Mouse (Mus musculus) kidney, embryonic 14.5 days (tissue): Measurements from ENCODE around the gene Cramp1l. TPM values are rescaled to one million over a fixed set of nuclear protein-coding genes. Genes with fewer than 3 reads are reported as not detected.

ENCODE experiments used
- ATAC-seq: fragments of 200-750 bp; cut with Nextera tagmentation; 2 replicates; pipeline ENCODE4 v1.8.0; 2017; ENCODE audit warnings: moderate number of reproducible peaks, mild to moderate bottlenecking, moderate TSS enrichment, moderate library complexity; ENCODE audit not compliant: low FRiP score, low TSS enrichment
- H3K27ac ChIP-seq: fragments of 300-500 bp; sonication (generic); 2 replicates; pipeline ENCODE4 v1.5.1; 2014; ENCODE audit warnings: low read depth, mild to moderate bottlenecking, low read length, moderate library complexity, mixed read lengths
- H3K27me3 ChIP-seq: fragments of 300-500 bp; sonication (generic); 2 replicates; pipeline ENCODE4 v1.6.1; 2014; ENCODE audit warnings: mild to moderate bottlenecking, low read length; ENCODE audit not compliant: control insufficient read depth, insufficient read depth
- H3K36me3 ChIP-seq: fragments of 300-500 bp; sonication (generic); 2 replicates; pipeline ENCODE4 v1.6.1; 2014; ENCODE audit warnings: low read length, mixed read lengths; ENCODE audit not compliant: control insufficient read depth, insufficient read depth
- H3K4me1 ChIP-seq: fragments of 300-500 bp; sonication (generic); 2 replicates; pipeline ENCODE4 v1.6.1; 2014; ENCODE audit warnings: low read length, mixed read lengths; ENCODE audit not compliant: control insufficient read depth, insufficient read depth
- H3K4me2 ChIP-seq: fragments of 300-500 bp; sonication (generic); replicated peaks from 2 replicates; pipeline ENCODE4 v1.6.1; 2014; ENCODE audit warnings: low read depth, mild to moderate bottlenecking, low read length
- H3K4me3 ChIP-seq: fragments of 300-500 bp; sonication (generic); 2 replicates; pipeline ENCODE4 v1.5.1; 2014; ENCODE audit warnings: mild to moderate bottlenecking, low read length
- H3K9ac ChIP-seq: fragments of 300-500 bp; sonication (generic); 2 replicates; pipeline ENCODE4 v1.6.1; 2014; ENCODE audit warnings: low read depth, mild to moderate bottlenecking, low read length, moderate library complexity
- H3K9me3 ChIP-seq: fragments of 300-500 bp; sonication (generic); 2 replicates; pipeline ENCODE4 v1.6.1; 2016; ENCODE audit warnings: low read length; ENCODE audit not compliant: control insufficient read depth
- WGBS: fragments of 180-500 bp; shearing (Covaris S2); extraction: QIAGEN DNeasy Blood & Tissue Kit; methylation state at CpG from one replicate; pipeline ENCODE4 v1.1.7; 2014; 5-methylcytosine and 5-hydroxymethylcytosine counted together
- polyA plus RNA-seq: library from polyadenylated mRNA; unstranded; fragments of >200 nt; fragmentation: Nextera tagmentation; extraction: Ambion mirVana; gene quantifications from 2 replicates; pipeline ENCODE4 v1.2.1, GENCODE M21; 2014

Cramp1l gene
- polyA plus RNA-seq = 8.5 and 11.6 TPM in 2 replicates

DNA sequence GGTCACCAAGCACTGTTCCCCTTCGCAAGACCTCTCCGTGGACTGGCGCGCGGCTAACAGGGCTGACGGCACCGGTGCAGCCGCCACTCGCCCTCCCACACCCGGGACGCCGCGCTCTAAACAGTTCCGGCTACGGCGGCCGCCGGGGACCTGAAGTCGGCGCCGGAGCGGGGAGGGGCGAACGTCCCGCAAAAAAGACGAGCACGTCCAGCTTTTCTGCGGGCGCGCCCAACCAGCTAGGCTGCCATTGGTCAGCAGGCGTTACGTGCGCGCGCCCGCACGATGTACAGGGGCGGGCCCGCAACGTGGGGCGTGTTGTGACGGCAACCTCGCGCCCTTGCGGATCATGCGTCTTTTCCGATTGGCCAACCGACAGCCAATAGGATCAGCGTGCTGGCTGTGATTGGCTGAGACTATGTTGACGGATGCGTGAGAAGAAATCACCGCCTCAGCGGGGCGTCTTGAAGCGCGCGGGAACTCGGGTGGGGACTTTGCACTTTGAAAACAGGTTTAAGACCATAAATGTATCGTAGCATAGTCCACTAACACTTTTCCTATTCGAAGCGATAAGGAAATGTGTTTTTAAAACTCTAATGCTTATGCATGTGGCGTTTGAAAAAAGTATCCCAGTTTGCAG is at the start of gene Cramp1l, which contains the start of gene Ift140:
Gene Cramp1l, minus strand, starts transcription at position 134 of the 637 bp plus-strand sequence.
Gene Ift140, plus strand, starts transcription at position 431 of the 637 bp plus-strand sequence.
- H3K36me3 ChIP-seq = peaks cover 20% of the 10 kb centered on the region
- peak within 1 kb of the TSS; percentile 90 for H3K4me2 ChIP-seq
- peak within 1 kb of the TSS; percentile 79 for H3K4me3 ChIP-seq
- peak; percentile 98 for ATAC-seq
- H3K9ac ChIP-seq = peak within 1 kb of the TSS; percentile 96
- peaks cover 14% of the 10 kb centered on the region; the same call in 1 of the 2 replicates for H3K4me1 ChIP-seq
- peak within 1 kb of the TSS; percentile 82 for H3K27ac ChIP-seq
- H3K27me3 ChIP-seq = no peaks in the 10 kb centered on the region
- WGBS = under 1% methylated on average over 62 of the region's 62 CpGs
- no peaks in the 10 kb centered on the region for H3K9me3 ChIP-seq

DNA sequence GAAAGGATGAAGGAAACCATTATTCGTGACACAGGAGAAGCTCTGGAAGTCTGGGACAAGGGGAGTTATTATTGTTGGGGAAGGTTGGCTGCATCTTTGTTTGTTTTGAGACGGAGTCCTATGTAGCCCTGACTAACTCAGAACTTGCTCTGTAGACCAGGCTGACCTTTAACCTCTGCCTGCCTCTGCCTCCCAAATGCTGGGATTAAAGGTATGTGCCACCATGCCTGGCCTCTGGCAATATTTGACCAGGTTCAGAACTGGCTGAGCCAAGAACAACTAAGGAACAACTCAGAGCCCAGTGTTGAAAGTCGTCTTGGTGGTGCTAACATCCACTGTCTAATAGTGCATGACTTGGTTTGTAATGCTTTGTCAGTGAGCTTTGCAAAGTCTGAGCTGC is 49.6 kb upstream of the Cramp1l start:
- WGBS = 80% methylated on average over 3 of the region's 3 CpGs
- H3K9me3 ChIP-seq = no peaks in the 10 kb centered on the region
- no peaks in the 10 kb centered on the region for H3K27me3 ChIP-seq
- H3K27ac ChIP-seq = 0 out of 2 replicates have a peak overlapping the region, but pooled peaks have one; percentile 47
- H3K36me3 ChIP-seq = peaks cover 35% of the 10 kb centered on the region; the same call in 1 of the 2 replicates
- no peak for ATAC-seq
- no peak overlapping the region for H3K4me2 ChIP-seq
- H3K4me1 ChIP-seq = no peaks in the 10 kb centered on the region
- no peak overlapping the region for H3K9ac ChIP-seq
- no peak overlapping the region for H3K4me3 ChIP-seq

DNA sequence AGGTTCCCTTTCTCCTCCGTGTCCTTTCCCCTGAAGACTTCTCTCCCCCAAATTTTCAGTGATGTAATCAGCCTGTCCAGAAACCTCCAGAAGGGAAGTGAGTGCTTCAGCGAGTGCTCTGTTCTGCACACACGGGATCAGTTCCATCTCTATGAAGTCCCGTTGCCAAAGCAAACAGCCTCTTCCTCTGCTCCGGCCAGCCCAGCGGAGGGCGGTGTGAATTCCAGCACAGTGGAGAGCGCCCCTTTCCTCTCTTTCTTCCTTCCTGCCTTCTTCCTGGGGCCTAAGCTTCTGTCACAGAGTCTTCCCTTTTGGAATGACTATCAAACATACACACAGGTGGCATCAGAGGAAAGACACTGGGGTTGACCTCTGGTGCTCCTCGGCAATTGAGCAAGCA is 48.8 kb upstream of the Cramp1l start:
- Histone ChIP-seq H3K4me1 (no peaks in the 10 kb centered on the region), H3K27ac (no peak overlapping the region; the same call in 1 of the 2 replicates)
- WGBS = 75% methylated on average over 9 of the region's 9 CpGs

DNA sequence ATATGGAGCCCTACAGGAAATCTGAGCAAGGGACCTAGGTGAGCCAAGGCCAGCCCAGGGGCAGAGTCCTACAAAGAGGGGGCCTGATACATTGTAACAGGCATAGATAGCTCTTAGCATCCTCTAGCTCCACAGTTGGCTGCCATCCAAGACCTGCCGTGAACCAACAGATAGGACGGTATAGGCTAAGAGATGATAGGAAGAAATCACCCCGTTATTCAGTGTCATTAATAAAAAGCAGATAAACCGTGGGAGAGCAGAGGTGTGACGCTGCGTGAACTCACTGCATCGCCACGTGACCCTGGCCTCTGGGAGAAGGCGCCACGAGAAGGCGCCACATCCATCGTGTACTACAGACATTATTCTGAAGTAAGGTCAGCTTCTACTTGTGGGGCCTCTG is 48.3 kb upstream of the Cramp1l start:
- H3K27ac ChIP-seq = no peak overlapping the region; the same call in 1 of the 2 replicates
- H3K36me3 ChIP-seq = peaks cover 24% of the 10 kb centered on the region; the same call in 1 of the 2 replicates
- no peaks in the 10 kb centered on the region for H3K27me3 ChIP-seq
- no peak overlapping the region; the same call in 1 of the 2 replicates for H3K9ac ChIP-seq
- no peak for ATAC-seq
- 89% methylated on average over 12 of the region's 12 CpGs for WGBS
- H3K4me2 ChIP-seq = no peak overlapping the region
- H3K4me3 ChIP-seq = no peak overlapping the region
- no peaks in the 10 kb centered on the region for H3K4me1 ChIP-seq
- H3K9me3 ChIP-seq = no peaks in the 10 kb centered on the region

More for the DNA sequence above, 48.8 kb upstream of the Cramp1l start:
- Histone ChIP-seq H3K36me3 (peaks cover 28% of the 10 kb centered on the region; the same call in 1 of the 2 replicates), H3K4me2 (no peak overlapping the region), H3K9ac (no peak overlapping the region), H3K27me3 (no peaks in the 10 kb centered on the region), H3K9me3 (no peaks in the 10 kb centered on the region), H3K4me3 (no peak overlapping the region)
- no peak for ATAC-seq

DNA sequence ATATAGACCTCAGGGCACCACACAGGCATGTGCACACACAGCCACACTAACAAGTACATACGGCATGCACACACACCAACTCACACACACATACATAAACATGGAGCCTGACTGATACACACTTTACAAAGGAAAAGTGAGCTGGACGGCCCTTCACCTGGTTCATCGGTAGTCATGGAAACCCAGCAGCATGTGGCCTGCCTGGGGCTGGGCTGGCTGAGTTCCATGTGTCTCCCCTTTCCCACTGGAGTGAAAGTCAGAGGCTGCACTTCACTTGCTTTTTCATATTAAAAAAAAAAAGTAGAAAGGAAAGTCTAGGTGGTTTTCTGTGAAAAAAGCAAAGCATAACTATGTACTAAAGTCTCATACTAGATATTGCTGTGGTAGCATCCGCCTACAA is 47.7 kb upstream of the Cramp1l start:
- Histone ChIP-seq H3K9me3 (no peaks in the 10 kb centered on the region), H3K27me3 (no peaks in the 10 kb centered on the region), H3K4me2 (no peak overlapping the region), H3K4me3 (no peak overlapping the region), H3K9ac (no peak overlapping the region), H3K36me3 (peaks cover 28% of the 10 kb centered on the region), H3K4me1 (no peaks in the 10 kb centered on the region), H3K27ac (no peak overlapping the region)
- WGBS = 90% methylated on average over 4 of the region's 4 CpGs
- no peak for ATAC-seq

DNA sequence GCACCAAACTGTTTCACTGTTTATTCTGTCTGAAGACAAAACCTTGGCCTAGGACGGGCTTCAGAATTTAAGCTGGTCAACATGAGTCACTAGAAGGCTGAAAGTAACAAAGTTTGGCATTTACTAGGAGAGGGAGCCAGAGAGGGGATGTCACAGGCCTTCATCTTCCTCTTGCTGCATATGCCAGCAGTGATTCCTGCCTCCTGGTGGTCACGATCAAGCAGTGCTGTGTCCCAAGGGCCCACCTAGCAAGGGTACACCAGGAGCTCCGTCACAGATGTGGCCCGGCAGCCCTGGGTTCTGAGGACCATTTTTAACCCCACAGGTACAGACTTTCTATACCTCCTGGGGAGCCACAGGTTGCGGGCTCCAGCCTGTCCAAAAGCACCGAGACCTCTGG is 41.5 kb upstream of the Cramp1l start:
- Histone ChIP-seq H3K36me3 (peaks cover 42% of the 10 kb centered on the region), H3K9ac (no peak overlapping the region), H3K4me2 (no peak overlapping the region), H3K27ac (no peak overlapping the region), H3K9me3 (no peaks in the 10 kb centered on the region), H3K4me3 (no peak overlapping the region), H3K27me3 (no peaks in the 10 kb centered on the region), H3K4me1 (no peaks in the 10 kb centered on the region)
- whole genome bisulfite sequencing = 84% methylated on average over 6 of the region's 6 CpGs
- no peak for ATAC-seq

DNA sequence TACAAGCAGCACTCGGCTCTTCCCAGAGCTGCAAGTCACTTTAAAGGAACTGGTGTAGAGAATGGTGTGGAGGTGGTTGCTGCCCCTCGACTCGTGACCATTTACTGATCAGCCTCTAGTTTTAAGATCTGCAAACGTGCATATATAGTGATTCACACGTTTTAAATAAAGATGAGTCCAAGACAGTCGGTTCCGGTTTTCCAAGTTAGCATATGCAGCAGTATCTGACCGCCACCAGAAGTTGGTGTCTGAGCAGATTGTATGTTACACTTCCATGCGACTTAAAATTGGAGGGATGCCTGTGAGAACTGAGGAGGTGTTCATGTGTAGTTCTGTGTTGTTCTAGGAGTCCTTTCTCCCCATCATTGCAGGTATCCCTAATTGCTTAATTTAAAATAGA is 37.7 kb upstream of the Cramp1l start:
- Histone ChIP-seq H3K27me3 (no peaks in the 10 kb centered on the region), H3K36me3 (peaks cover 38% of the 10 kb centered on the region), H3K9ac (no peak overlapping the region), H3K27ac (no peak overlapping the region), H3K4me1 (no peaks in the 10 kb centered on the region), H3K9me3 (no peaks in the 10 kb centered on the region), H3K4me2 (no peak overlapping the region), H3K4me3 (no peak overlapping the region)
- 86% methylated on average over 9 of the region's 9 CpGs for WGBS
- ATAC-seq = no peak

DNA sequence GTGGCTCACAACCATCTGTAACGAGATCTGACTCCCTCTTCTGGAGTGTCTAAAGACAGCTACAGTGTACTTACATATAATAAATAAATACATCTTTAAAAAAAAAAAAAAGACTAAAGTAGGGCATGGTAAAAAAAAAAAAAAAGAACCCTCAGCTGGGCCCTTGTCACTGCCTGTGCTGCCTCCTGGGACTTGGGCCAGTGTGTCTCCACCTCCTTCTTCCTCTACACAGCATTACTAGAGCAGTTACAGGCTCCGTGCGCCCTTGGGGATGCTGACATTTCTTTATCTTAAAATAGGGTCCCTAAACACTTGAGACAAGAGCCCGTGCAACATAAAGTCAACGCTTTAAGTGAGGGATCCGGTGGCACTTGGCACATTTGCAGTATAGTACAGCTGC is 31.6 kb upstream of the Cramp1l start:
- Histone ChIP-seq H3K27me3 (no peaks in the 10 kb centered on the region), H3K4me3 (no peak overlapping the region), H3K9ac (no peak overlapping the region), H3K27ac (no peak overlapping the region), H3K9me3 (no peaks in the 10 kb centered on the region), H3K4me2 (no peak overlapping the region), H3K36me3 (peaks cover 22% of the 10 kb centered on the region), H3K4me1 (no peaks in the 10 kb centered on the region)
- 83% methylated on average over 5 of the region's 6 CpGs for WGBS
- no peak for ATAC-seq

DNA sequence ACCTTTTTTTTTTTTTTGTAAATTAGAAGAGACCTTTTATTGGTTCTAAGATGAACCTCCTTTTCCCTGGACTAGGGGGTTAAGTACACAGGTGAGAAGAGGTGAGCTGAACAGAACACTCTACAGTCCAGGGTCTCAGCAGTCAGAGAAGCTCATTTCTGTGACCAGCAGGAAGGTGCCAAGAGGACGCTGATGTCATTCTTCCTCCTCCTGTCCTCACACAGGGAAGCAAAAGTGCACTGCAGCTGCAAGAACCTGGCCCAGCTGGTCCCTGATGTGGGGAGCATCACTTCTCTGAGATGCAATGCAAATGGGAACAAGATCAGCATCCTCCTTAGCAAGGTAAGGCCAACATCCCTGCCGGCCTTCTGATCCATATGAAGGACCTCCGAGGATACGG is 29.7 kb upstream of the Cramp1l start:
- Histone ChIP-seq H3K9ac (no peak overlapping the region), H3K9me3 (no peaks in the 10 kb centered on the region), H3K27me3 (no peaks in the 10 kb centered on the region), H3K4me1 (no peaks in the 10 kb centered on the region), H3K27ac (no peak overlapping the region), H3K4me3 (no peak overlapping the region), H3K36me3 (peaks cover 21% of the 10 kb centered on the region), H3K4me2 (no peak overlapping the region)
- 90% methylated on average over 4 of the region's 4 CpGs for WGBS
- no peak for ATAC-seq
